Mouse (Mus musculus): ENCODE data around the gene Mrpl51.

Gene Mrpl51

GRCm38 (mm10) chr6:125191332-125192015 lies at the start of gene Mrpl51, which contains the start of gene Ncapd2:
Gene Mrpl51 (plus strand): TSS chr6:125191801.
Gene Ncapd2 (minus strand): TSS chr6:125191701.
- DNase-seq, result peak; percentile 99

- DNase-seq, result no peak
Measured at GRCm38 (mm10) chr6:125142436-125142835, 49.2 kb upstream of the Mrpl51 start.

- no peak for DNase-seq
Measured at GRCm38 (mm10) chr6:125143128-125143527, 48.5 kb upstream of the Mrpl51 start.

- DNase-seq, result no peak
Measured at GRCm38 (mm10) chr6:125143904-125144303, 47.7 kb upstream of the Mrpl51 start.

- DNase-seq, result peak; percentile 93
Measured at GRCm38 (mm10) chr6:125145001-125145400, 46.6 kb upstream of the Mrpl51 start, which contains the start of gene Iffo1. Gene Iffo1 (plus strand): TSS chr6:125145241.

- no peak for DNase-seq
Measured at GRCm38 (mm10) chr6:125145479-125145951, 46.1 kb upstream of the Mrpl51 start.

- no peak for DNase-seq
Measured at GRCm38 (mm10) chr6:125146148-125146547, 45.5 kb upstream of the Mrpl51 start.

GRCm38 (mm10) chr6:125146797-125147196 lies 44.8 kb upstream of the Mrpl51 start:
- peak; percentile 45 for DNase-seq

GRCm38 (mm10) chr6:125147329-125147728 lies 44.3 kb upstream of the Mrpl51 start:
- DNase-seq, result no peak

- DNase-seq, result peak; percentile 54
Measured at GRCm38 (mm10) chr6:125148251-125148925, 43.2 kb upstream of the Mrpl51 start.

GRCm38 (mm10) chr6:125148926-125149568 lies 42.6 kb upstream of the Mrpl51 start:
- DNase-seq, result peak; percentile 79

- DNase-seq, result no peak
Measured at GRCm38 (mm10) chr6:125149569-125149950, 42.0 kb upstream of the Mrpl51 start.

- DNase-seq, result no peak
Measured at GRCm38 (mm10) chr6:125152212-125153017, 39.2 kb upstream of the Mrpl51 start.

- DNase-seq, result no peak
Measured at GRCm38 (mm10) chr6:125153018-125153389, 38.6 kb upstream of the Mrpl51 start.

- DNase-seq, result no peak
Measured at GRCm38 (mm10) chr6:125153682-125154081, 37.9 kb upstream of the Mrpl51 start.

GRCm38 (mm10) chr6:125154550-125154949 lies 37.1 kb upstream of the Mrpl51 start:
- peak; percentile 49 for DNase-seq

- DNase-seq, result no peak
Measured at GRCm38 (mm10) chr6:125155262-125155661, 36.3 kb upstream of the Mrpl51 start.

- DNase-seq, result no peak
Measured at GRCm38 (mm10) chr6:125156491-125156890, 35.1 kb upstream of the Mrpl51 start.

GRCm38 (mm10) chr6:125156903-125157614 lies 34.5 kb upstream of the Mrpl51 start:
- no peak for DNase-seq

GRCm38 (mm10) chr6:125158944-125159492 lies 32.6 kb upstream of the Mrpl51 start:
- no peak for DNase-seq

- DNase-seq, result no peak
Measured at GRCm38 (mm10) chr6:125159773-125160557, 31.6 kb upstream of the Mrpl51 start.

Data from kidney, postnatal 14 days (tissue).